12 mouse cellular contexts compared by ENCODE assay signal in genomic region chr6:23260016-23260737, GRCm38 (mm10). TPM values are rescaled to one million over a fixed set of nuclear protein-coding genes. Genes with fewer than 3 reads are reported as not detected.
DNase-seq lines count a peak whose midpoint lies in the region; ATAC-seq and TF ChIP-seq lines count a peak whose summit lies in the region.
"Had no signal": no experiment of that assay in that cellular context is flagged by ENCODE, and none has a peak within 500 bp of the region (broad histone marks: within the 10 kb centered on the region; RNA-seq: fewer than 3 reads in every experiment).

No protein-coding gene starts in this region.

- peak overlapping the region; percentile 19 for H3K4me3 ChIP-seq in limb, embryonic 14.5 days (replicated peaks; ENCODE audit: low read length)
- no peak overlapping the region for H3K4me3 ChIP-seq in left cerebral cortex, adult 2 months

- no peak for TF ChIP-seq POLR2A in limb, embryonic 14.5 days (IDR thresholded peaks at IDR 0.05; ENCODE audit: borderline replicate concordance, extremely low read depth, insufficient read depth, insufficient read length)

- H3K27me3 ChIP-seq in limb, embryonic 14.5 days (ENCODE audit: control insufficient read depth, insufficient read depth, low read length), result peaks cover 71% of the 10 kb centered on the region

- peaks cover 5% of the 10 kb centered on the region; the same call in 1 of the 2 replicates for H3K4me1 ChIP-seq in limb, embryonic 14.5 days (ENCODE audit: control insufficient read depth, insufficient read depth, low read length)

- peak overlapping the region; percentile 34 for H3K4me2 ChIP-seq in limb, embryonic 14.5 days (replicated peaks; ENCODE audit: low read depth, low read length, severe bottlenecking)

- under 1% methylated on average over 30 of the region's 36 CpGs for WGBS in limb, embryonic 14.5 days

- DNase-seq in embryo, embryonic 10.5 days (ENCODE audit: low spot score), result peak; percentile 49
- no peak for DNase-seq in embryo, embryonic 10 days (ENCODE audit: low spot score)
- peak; percentile 48 for DNase-seq in retina, postnatal 1 day
- no peak for DNase-seq in retina, embryonic 14.5 days (ENCODE audit: low spot score)
- DNase-seq in limb, embryonic 14.5 days (ENCODE audit: low spot score), result no peak
- no peak for DNase-seq in ovary, adult 18-20 months (ENCODE audit: low spot score)
- DNase-seq in left cerebral cortex, adult 2 months (ENCODE audit: extremely low spot score in 1 of 2, low spot score in 2 of 2), result no peak
- DNase-seq in adrenal gland, postnatal 10 days, result no peak
- DNase-seq: kidney, postnatal 25 days; liver, postnatal 0 days had no signal

- H3K36me3 ChIP-seq in limb, embryonic 14.5 days (ENCODE audit: control insufficient read depth, insufficient read depth, low read length), result no peaks in the 10 kb centered on the region

- no peak overlapping the region for H3K27ac ChIP-seq in limb, embryonic 14.5 days (replicated peaks; ENCODE audit: low read depth, low read length)
- no peak overlapping the region for H3K27ac ChIP-seq in left cerebral cortex, adult 2 months

- no peak for TF ChIP-seq CTCF in left cerebral cortex, adult 2 months (IDR thresholded peaks at IDR 0.05)

- no peak for ATAC-seq in limb, embryonic 14.5 days (ENCODE audit: low FRiP score, low read depth)
- ATAC-seq: liver, postnatal 0 days had no signal

- no peaks in the 10 kb centered on the region for H3K9me3 ChIP-seq in limb, embryonic 14.5 days (ENCODE audit: control insufficient read depth, low read length)

- intact Hi-C loops in left cerebral cortex, adult 2 months (cut with DNase I), result no loop called here

- H3K9ac ChIP-seq in limb, embryonic 14.5 days (ENCODE audit: low read depth, low read length, severe bottlenecking), result no peak overlapping the region
- H3K9ac ChIP-seq: liver, postnatal 0 days had no signal

RNA-seq across cellular contexts. Expression of gene Fezf1, which starts 12.0 kb away (rescaled TPM):
- polyA plus RNA-seq in limb, embryonic 14.5 days (2012; rRNA removed), result 0.05 and 0.11 TPM in 2 replicates
- not detected in 2 replicates for polyA plus RNA-seq in limb, embryonic 14.5 days (2014; fragmentation: Nextera tagmentation; extraction: Ambion mirVana)
- under 1 TPM; 0.19 to 0.23 TPM for total RNA-seq in left cerebral cortex, adult 2 months (2021)
- not detected for total RNA-seq in adrenal gland, postnatal 10 days (2021)
- total RNA-seq: gastrocnemius, adult 18-20 months had no signal
- polyA plus RNA-seq: liver, postnatal 0 days; neural tube, embryonic 14.5 days had no signal

Comparison
In these comparisons a context has a peak if more than half of its experiments do, and no peak if none do; other contexts are left out.
1. DNase-seq: peak in embryo, embryonic 10.5 days (single experiment) and retina, postnatal 1 day (single experiment); none in embryo, embryonic 10 days (single experiment), retina, embryonic 14.5 days (single experiment), limb, embryonic 14.5 days (single experiment), ovary, adult 18-20 months (single experiment), left cerebral cortex, adult 2 months (0 of 2) and adrenal gland, postnatal 10 days (single experiment).